8 mouse cellular contexts compared by ENCODE assay signal in genomic region chr17:32364850-32365249, GRCm38 (mm10). TPM values are rescaled to one million over a fixed set of nuclear protein-coding genes. Genes with fewer than 3 reads are reported as not detected.
DNase-seq lines count a peak whose midpoint lies in the region; ATAC-seq and TF ChIP-seq lines count a peak whose summit lies in the region.

No protein-coding gene starts in this region.

- ATAC-seq in frontal cortex, adult (ENCODE audit: low TSS enrichment) = peak; percentile 10
- 0 out of 2 replicates have a peak, but pooled peaks have one; percentile 7 for ATAC-seq in granulocyte monocyte progenitor cell, adult 5-6 weeks (replicated peaks; ENCODE audit: poor library complexity, severe bottlenecking)
- no peak for ATAC-seq in liver, embryonic 16.5 days (ENCODE audit: low read depth)

- DNase-seq in frontal cortex, postnatal 14 days (ENCODE audit: low spot score in 2 of 2) = no peak
- DNase-seq in ES-E14 (ENCODE audit: low read depth, low spot score) = no peak
- DNase-seq in layer of hippocampus, postnatal 14 days (ENCODE audit: low spot score in 2 of 2) = no peak
- DNase-seq in adrenal gland, adult 18-20 months (ENCODE audit: low spot score in 2 of 2) = no peak
- DNase-seq in spleen, adult 18-20 months = no peak

- H3K4me1 ChIP-seq in ES-E14 (ENCODE audit: control insufficient read depth in 2 of 2, insufficient read depth in 2 of 2, low read length in 2 of 2, poor library complexity in 1 of 2) = peaks cover 2 to 11% of the 10 kb centered on the region in 2 experiments; a peak in 3 of 4 replicates
- H3K4me1 ChIP-seq in liver, embryonic 16.5 days (ENCODE audit: control insufficient read depth, low read depth, low read length) = peaks cover 46% of the 10 kb centered on the region

- peaks cover 14% of the 10 kb centered on the region for H3K36me3 ChIP-seq in ES-E14 (ENCODE audit: control insufficient read depth, insufficient read depth, low read length, poor library complexity, severe bottlenecking)
- peaks cover 11% of the 10 kb centered on the region for H3K36me3 ChIP-seq in liver, embryonic 16.5 days (ENCODE audit: control insufficient read depth, insufficient read depth)

- H3K27ac ChIP-seq in ES-E14 (ENCODE audit: insufficient read depth, low read depth, low read length, poor library complexity, severe bottlenecking) = no peak overlapping the region
- H3K27ac ChIP-seq in liver, embryonic 16.5 days (ENCODE audit: low read length) = peak overlapping the region; percentile 72

- no peaks in the 10 kb centered on the region for H3K27me3 ChIP-seq in liver, embryonic 16.5 days (ENCODE audit: control insufficient read depth, insufficient read depth, low read depth, low read length)

- no peak overlapping the region; the same call in 1 of the 2 replicates for H3K9ac ChIP-seq in ES-E14 (ENCODE audit: insufficient read depth, low read depth, low read length, poor library complexity, severe bottlenecking)
- H3K9ac ChIP-seq in liver, embryonic 16.5 days (ENCODE audit: low read depth, low read length) = peak overlapping the region; percentile 87

- 22% methylated on average over 5 of the region's 5 CpGs for WGBS in liver, embryonic 16.5 days (ENCODE audit: insufficient replicate concordance)

- in situ Hi-C loops in ES-E14 (cut with MboI; ENCODE audit: low sequenced_read_pairs in 2 of 2, unreplicated experiment in 2 of 2) = no loop called here

- no peaks in the 10 kb centered on the region for H3K9me3 ChIP-seq in ES-E14 (ENCODE audit: control insufficient read depth, insufficient read depth, low read depth, low read length)
- H3K9me3 ChIP-seq in liver, embryonic 16.5 days (replicated peaks; ENCODE audit: control insufficient read depth, low read length) = no peaks in the 10 kb centered on the region

- peak overlapping the region; percentile 97 to 99; a peak in 3 of 4 replicates for H3K4me3 ChIP-seq in ES-E14 (ENCODE audit: insufficient read depth in 1 of 2, low read depth in 1 of 2, low read length in 2 of 2, poor library complexity in 1 of 2, severe bottlenecking in 1 of 2)
- H3K4me3 ChIP-seq in liver, embryonic 16.5 days (ENCODE audit: low read depth, low read length) = peak overlapping the region; percentile 88

- peak overlapping the region; percentile 68 for H3K4me2 ChIP-seq in liver, embryonic 16.5 days (ENCODE audit: low read depth, low read length)

TF ChIP-seq in ES-E14, 5 proteins besides CTCF, POLR2A, EP300 and RAD21:
- no peak for TF ChIP-seq MAFK (IDR thresholded peaks at IDR 0.05; ENCODE audit: insufficient read depth, low read depth, low read length)
- TF ChIP-seq CHD2 (IDR thresholded peaks at IDR 0.05; ENCODE audit: low read depth, low read length) = no peak
- TF ChIP-seq ZNF384 (IDR thresholded peaks at IDR 0.05; ENCODE audit: low read depth, low read length) = no peak
- TF ChIP-seq ZC3H11A (IDR thresholded peaks at IDR 0.05; ENCODE audit: borderline replicate concordance, low read depth, low read length) = no peak
- no peak for TF ChIP-seq HCFC1 (IDR thresholded peaks at IDR 0.05; ENCODE audit: borderline replicate concordance, insufficient read depth, low read length)
TF ChIP-seq in ES-E14: peak in this region for 0.

RNA-seq across cellular contexts. Expression of gene Akap8l, which starts 14.4 kb away (rescaled TPM):
- 63.6 and 126 TPM in 2 replicates for total RNA-seq in ES-E14 (2012; rRNA removed)
- 31.6 and 55.2 TPM in 2 replicates for total RNA-seq in granulocyte monocyte progenitor cell, adult 5-6 weeks (2014; fragmentation: Nextera tagmentation)
- 58.8 and 65.8 TPM in 2 replicates for total RNA-seq in granulocyte monocyte progenitor cell, adult 5-6 weeks (2017)
- 37.9 and 42.2 TPM in 2 replicates for polyA plus RNA-seq in liver, embryonic 16.5 days (2015; fragmentation: Nextera tagmentation; extraction: Ambion mirVana)
- 100 to 1,000 TPM; 134 to 157 TPM for total RNA-seq in layer of hippocampus, postnatal 14 days (2021)
- total RNA-seq in adrenal gland, adult 18-20 months (2021) = 100 to 1,000 TPM in 1 of 2 experiments, 10 to 100 TPM in 1; 98.4 to 128 TPM

RNA-seq across cellular contexts. Expression of gene Wiz, which starts 24.4 kb away (rescaled TPM):
- 10.4 and 12.4 TPM in 2 replicates for total RNA-seq in ES-E14 (2012; rRNA removed)
- total RNA-seq in granulocyte monocyte progenitor cell, adult 5-6 weeks (2014; fragmentation: Nextera tagmentation) = 33.7 and 36.7 TPM in 2 replicates
- total RNA-seq in granulocyte monocyte progenitor cell, adult 5-6 weeks (2017) = 4.7 and 5.5 TPM in 2 replicates
- polyA plus RNA-seq in liver, embryonic 16.5 days (2015; fragmentation: Nextera tagmentation; extraction: Ambion mirVana) = 4.8 and 5.8 TPM in 2 replicates
- total RNA-seq in layer of hippocampus, postnatal 14 days (2021) = 10 to 100 TPM; 66.8 to 74.7 TPM
- total RNA-seq in adrenal gland, adult 18-20 months (2021) = 10 to 100 TPM; 42.5 to 49.1 TPM

RNA-seq across cellular contexts. Expression of gene Rasal3, which starts 38.5 kb away (rescaled TPM):
- total RNA-seq in ES-E14 (2012; rRNA removed) = 0.76 and 1.2 TPM in 2 replicates
- 44.1 and 84.5 TPM in 2 replicates for total RNA-seq in granulocyte monocyte progenitor cell, adult 5-6 weeks (2014; fragmentation: Nextera tagmentation)
- total RNA-seq in granulocyte monocyte progenitor cell, adult 5-6 weeks (2017) = 44.5 and 60.1 TPM in 2 replicates
- polyA plus RNA-seq in liver, embryonic 16.5 days (2015; fragmentation: Nextera tagmentation; extraction: Ambion mirVana) = 2.6 and 2.9 TPM in 2 replicates
- 1 to 10 TPM; 2.6 to 3.1 TPM for total RNA-seq in layer of hippocampus, postnatal 14 days (2021)
- 1 to 10 TPM; 2.0 to 3.0 TPM for total RNA-seq in adrenal gland, adult 18-20 months (2021)

RNA-seq across cellular contexts. Expression of gene Akap8, which starts 43.8 kb away (rescaled TPM):
- 156 and 210 TPM in 2 replicates for total RNA-seq in ES-E14 (2012; rRNA removed)
- 58.2 and 92.9 TPM in 2 replicates for total RNA-seq in granulocyte monocyte progenitor cell, adult 5-6 weeks (2014; fragmentation: Nextera tagmentation)
- 125 and 132 TPM in 2 replicates for total RNA-seq in granulocyte monocyte progenitor cell, adult 5-6 weeks (2017)
- polyA plus RNA-seq in liver, embryonic 16.5 days (2015; fragmentation: Nextera tagmentation; extraction: Ambion mirVana) = 29.7 and 31.2 TPM in 2 replicates
- total RNA-seq in layer of hippocampus, postnatal 14 days (2021) = 10 to 100 TPM; 83.8 to 86.1 TPM
- 10 to 100 TPM; 73.4 to 87.9 TPM for total RNA-seq in adrenal gland, adult 18-20 months (2021)

RNA-seq across cellular contexts. Expression of gene Pglyrp2, which starts 59.1 kb away (rescaled TPM):
- total RNA-seq in ES-E14 (2012; rRNA removed) = not detected in 2 replicates
- 0.80 and 1.1 TPM in 2 replicates for total RNA-seq in granulocyte monocyte progenitor cell, adult 5-6 weeks (2014; fragmentation: Nextera tagmentation)
- total RNA-seq in granulocyte monocyte progenitor cell, adult 5-6 weeks (2017) = 2.1 TPM in 1 of 2 replicates, not detected in the other
- polyA plus RNA-seq in liver, embryonic 16.5 days (2015; fragmentation: Nextera tagmentation; extraction: Ambion mirVana) = 11.0 and 12.9 TPM in 2 replicates
- not detected for total RNA-seq in layer of hippocampus, postnatal 14 days (2021)
- under 1 TPM; 0.17 to 0.54 TPM for total RNA-seq in adrenal gland, adult 18-20 months (2021)

Comparison
In these comparisons a context has a peak if more than half of its experiments do, and no peak if none do; other contexts are left out.
1. RNA of gene Rasal3, which starts 38.5 kb away (total RNA-seq): 44.1 to 84.5 TPM in granulocyte monocyte progenitor cell, adult 5-6 weeks; 2.6 to 3.1 TPM in layer of hippocampus, postnatal 14 days, 2.0 to 3.0 TPM in adrenal gland, adult 18-20 months and 0.76 to 1.2 TPM in ES-E14; every median in the first group is over 10 times any median in the second.